In the genomic region with DNA sequence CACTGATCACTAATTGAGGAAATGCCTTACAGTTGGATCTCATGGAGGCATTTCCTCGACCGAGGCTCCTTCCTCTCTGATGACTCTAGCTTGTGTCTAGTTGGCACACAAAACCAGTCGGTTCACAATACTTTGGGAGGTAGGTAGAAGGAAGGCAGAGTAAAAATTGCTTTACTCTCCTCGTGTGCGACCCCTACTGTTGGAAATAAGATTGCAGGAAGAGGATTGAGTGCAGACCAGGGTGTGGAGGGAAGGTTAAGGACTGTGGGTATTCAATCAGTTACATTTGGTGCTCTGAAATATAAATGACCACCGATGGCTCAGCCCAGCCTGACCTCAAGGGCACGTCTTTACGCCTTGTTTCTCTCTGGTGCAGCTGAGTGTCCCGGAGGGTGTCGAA, we compare ENCODE assay signal across 16 mouse cellular contexts. TPM values are rescaled to one million over a fixed set of nuclear protein-coding genes. Genes with fewer than 3 reads are reported as not detected.
DNase-seq lines count a peak whose midpoint lies in the region; ATAC-seq and TF ChIP-seq lines count a peak whose summit lies in the region.
"Had no signal": no experiment of that assay in that cellular context is flagged by ENCODE, and none has a peak within 500 bp of the region (broad histone marks: within the 10 kb centered on the region; RNA-seq: fewer than 3 reads in every experiment).

No protein-coding gene starts in this region.

- 70% methylated on average over 10 of the region's 10 CpGs for WGBS in embryonic facial prominence, embryonic 11.5 days
- WGBS in embryonic facial prominence, embryonic 10.5 days, result 68% methylated on average over 10 of the region's 10 CpGs

- H3K36me3 ChIP-seq in embryonic facial prominence, embryonic 11.5 days (replicated peaks; ENCODE audit: control insufficient read depth, insufficient read depth, low read depth, low read length), result no peaks in the 10 kb centered on the region
- no peaks in the 10 kb centered on the region for H3K36me3 ChIP-seq in embryonic facial prominence, embryonic 10.5 days (replicated peaks)
- H3K36me3 ChIP-seq: embryonic facial prominence, embryonic 13.5 days; lung, embryonic 15.5 days; neural tube, embryonic 13.5 days; stomach, embryonic 15.5 days had no signal

- no peaks in the 10 kb centered on the region for H3K9me3 ChIP-seq in embryonic facial prominence, embryonic 11.5 days (replicated peaks; ENCODE audit: control insufficient read depth, low read length)
- H3K9me3 ChIP-seq in embryonic facial prominence, embryonic 10.5 days, result no peaks in the 10 kb centered on the region
- H3K9me3 ChIP-seq: embryonic facial prominence, embryonic 13.5 days; limb, embryonic 12.5 days; lung, embryonic 15.5 days; neural tube, embryonic 13.5 days; stomach, embryonic 15.5 days had no signal

- H3K4me2 ChIP-seq in embryonic facial prominence, embryonic 11.5 days (ENCODE audit: low read depth, low read length), result no peak overlapping the region
- H3K4me2 ChIP-seq: embryonic facial prominence, embryonic 13.5 days; limb, embryonic 12.5 days; lung, embryonic 15.5 days; neural tube, embryonic 13.5 days; stomach, embryonic 15.5 days had no signal

- H3K4me3 ChIP-seq in embryonic facial prominence, embryonic 11.5 days (ENCODE audit: low read depth, low read length), result no peak overlapping the region
- no peak overlapping the region for H3K4me3 ChIP-seq in embryonic facial prominence, embryonic 10.5 days
- H3K4me3 ChIP-seq in left cerebral cortex, adult 2 months, result no peak overlapping the region
- H3K4me3 ChIP-seq: embryonic facial prominence, embryonic 13.5 days; limb, embryonic 12.5 days; lung, embryonic 15.5 days; neural tube, embryonic 13.5 days; stomach, embryonic 15.5 days had no signal

- H3K9ac ChIP-seq in embryonic facial prominence, embryonic 11.5 days (replicated peaks; ENCODE audit: low read length), result no peak overlapping the region
- H3K9ac ChIP-seq: embryonic facial prominence, embryonic 13.5 days; limb, embryonic 12.5 days; lung, embryonic 15.5 days; neural tube, embryonic 13.5 days; stomach, embryonic 15.5 days had no signal

- peak; percentile 42 for DNase-seq in embryonic facial prominence, embryonic 11.5 days (ENCODE audit: low spot score)
- DNase-seq in embryonic facial prominence, embryonic 10.5 days (ENCODE audit: low spot score), result no peak
- DNase-seq in left cerebral cortex, adult 2 months (ENCODE audit: extremely low spot score in 1 of 2, low spot score in 2 of 2), result no peak
- DNase-seq in left cerebral cortex, postnatal 10 days (ENCODE audit: extremely low spot score in 1 of 2, low spot score in 2 of 2), result no peak
- DNase-seq in A20 (ENCODE audit: low read depth, low spot score), result peak; percentile 39
- peak; percentile 14 for DNase-seq in induced T-regulatory cell, adult 2 months (ENCODE audit: low read depth)
- no peak for DNase-seq in right cerebral cortex, postnatal 4 days
- DNase-seq in frontal cortex, postnatal 10 days (ENCODE audit: low spot score in 2 of 2), result no peak
- DNase-seq: heart, postnatal 36 days; midbrain, embryonic 14.5 days had no signal

- peak; percentile 40 for TF ChIP-seq CTCF in left cerebral cortex, adult 2 months (IDR thresholded peaks at IDR 0.05)

- H3K27ac ChIP-seq in embryonic facial prominence, embryonic 11.5 days (replicated peaks; ENCODE audit: low read depth, low read length), result no peak overlapping the region
- no peak overlapping the region for H3K27ac ChIP-seq in embryonic facial prominence, embryonic 10.5 days (replicated peaks)
- no peak overlapping the region for H3K27ac ChIP-seq in left cerebral cortex, adult 2 months
- H3K27ac ChIP-seq: embryonic facial prominence, embryonic 13.5 days; limb, embryonic 12.5 days; lung, embryonic 15.5 days; neural tube, embryonic 13.5 days; stomach, embryonic 15.5 days had no signal

- H3K27me3 ChIP-seq in embryonic facial prominence, embryonic 11.5 days (ENCODE audit: control insufficient read depth, insufficient read depth, low read length), result no peaks in the 10 kb centered on the region
- H3K27me3 ChIP-seq in embryonic facial prominence, embryonic 10.5 days (replicated peaks; ENCODE audit: low read depth, poor library complexity, severe bottlenecking), result 0 out of 2 replicates have a peak, but pooled peaks cover 5% of the 10 kb centered on the region
- H3K27me3 ChIP-seq: embryonic facial prominence, embryonic 13.5 days; limb, embryonic 12.5 days; lung, embryonic 15.5 days; neural tube, embryonic 13.5 days; stomach, embryonic 15.5 days had no signal

- no peak for ATAC-seq in embryonic facial prominence, embryonic 11.5 days (replicated peaks; ENCODE audit: insufficient number of reproducible peaks, low FRiP score, low TSS enrichment, low read depth)

- intact Hi-C loops in left cerebral cortex, adult 2 months (cut with DNase I), result no loop called here
- intact Hi-C loops in left cerebral cortex, postnatal 10 days (cut with DNase I), result no loop called here

- no peaks in the 10 kb centered on the region for H3K4me1 ChIP-seq in embryonic facial prominence, embryonic 11.5 days (ENCODE audit: control insufficient read depth, insufficient read depth, low read length)
- H3K4me1 ChIP-seq in embryonic facial prominence, embryonic 10.5 days, result no peaks in the 10 kb centered on the region
- H3K4me1 ChIP-seq: lung, embryonic 15.5 days; neural tube, embryonic 13.5 days; stomach, embryonic 15.5 days had no signal

RNA-seq across cellular contexts. Expression of gene Wif1, which starts 49.8 kb away (rescaled TPM):
- 14.4 and 15.8 TPM in 2 replicates for polyA plus RNA-seq in embryonic facial prominence, embryonic 11.5 days (2014; fragmentation: Nextera tagmentation; extraction: Ambion mirVana)
- polyA plus RNA-seq in embryonic facial prominence, embryonic 10.5 days (2016; fragmentation: Nextera tagmentation; extraction: Ambion mirVana), result 2.4 and 8.1 TPM in 2 replicates
- 1 to 10 TPM; 1.4 to 1.7 TPM for total RNA-seq in left cerebral cortex, adult 2 months (2021)
- 1 to 10 TPM; 1.4 to 2.3 TPM for total RNA-seq in left cerebral cortex, postnatal 10 days (2021)
- polyA plus RNA-seq: C2C12 had no signal

Comparison
In these comparisons a context has a peak if more than half of its experiments do, and no peak if none do; other contexts are left out.
1. DNase-seq: peak in embryonic facial prominence, embryonic 11.5 days (single experiment), A20 (single experiment) and induced T-regulatory cell, adult 2 months (single experiment); none in embryonic facial prominence, embryonic 10.5 days (single experiment), left cerebral cortex, adult 2 months (0 of 2), left cerebral cortex, postnatal 10 days (0 of 2), right cerebral cortex, postnatal 4 days (single experiment) and frontal cortex, postnatal 10 days (0 of 2).